Mouse (Mus musculus) forebrain, embryonic 11.5 days (tissue): ENCODE measurements around the gene Zfp148. TPM values are rescaled to one million over a fixed set of nuclear protein-coding genes. Genes with fewer than 3 reads are reported as not detected.
"Not testable (repeated sequence)": the region's sequence is repeated elsewhere in the genome, so short reads cannot be mapped to it uniquely, and the experiment has no call there.

Experiments used
- ATAC-seq: fragments of 200-750 bp; cut with Nextera tagmentation; replicated peaks from 2 replicates; pipeline ENCODE4 v1.8.0; 2017; ENCODE audit warnings: moderate TSS enrichment; ENCODE audit not compliant: low FRiP score
- DNase-seq: peaks from one replicate; pipeline ENCODE4 v3.0.0-alpha.2; 2017; ENCODE audit warnings: low spot score
- H3K27ac ChIP-seq: fragments of 300-500 bp; sonication (generic); 2 replicates; pipeline ENCODE4 v1.5.1; 2014; ENCODE audit warnings: low read depth, low read length
- H3K27me3 ChIP-seq: fragments of 300-500 bp; sonication (generic); 2 replicates; pipeline ENCODE4 v1.6.1; 2014; ENCODE audit warnings: mild to moderate bottlenecking, low read length, mixed read lengths; ENCODE audit not compliant: control insufficient read depth, insufficient read depth
- H3K36me3 ChIP-seq: fragments of 300-500 bp; sonication (generic); 2 replicates; pipeline ENCODE4 v1.6.1; 2014; ENCODE audit warnings: mild to moderate bottlenecking, low read length, moderate library complexity, mixed read lengths; ENCODE audit not compliant: control insufficient read depth, insufficient read depth
- H3K4me1 ChIP-seq: fragments of 300-500 bp; sonication (generic); replicated peaks from 2 replicates; pipeline ENCODE4 v1.6.1; 2014; ENCODE audit warnings: low read length, mixed read lengths; ENCODE audit not compliant: control insufficient read depth, insufficient read depth
- H3K4me2 ChIP-seq: fragments of 300-500 bp; sonication (generic); 2 replicates; pipeline ENCODE4 v1.6.1; 2014; ENCODE audit warnings: low read depth, mild to moderate bottlenecking, low read length, moderate library complexity, mixed read lengths; ENCODE audit not compliant: severe bottlenecking
- H3K4me3 ChIP-seq: fragments of 300-500 bp; sonication (generic); 2 replicates; pipeline ENCODE4 v1.5.1; 2014; ENCODE audit warnings: low read depth, low read length
- H3K9ac ChIP-seq: fragments of 300-500 bp; sonication (generic); 2 replicates; pipeline ENCODE4 v1.6.1; 2014; ENCODE audit warnings: low read length
- H3K9me3 ChIP-seq: fragments of 300-500 bp; sonication (generic); 2 replicates; pipeline ENCODE4 v1.6.1; 2016; ENCODE audit warnings: low read length, mixed read lengths; ENCODE audit not compliant: control insufficient read depth
- WGBS: fragments of 180-500 bp; shearing (Covaris S2); extraction: QIAGEN DNeasy Blood & Tissue Kit; methylation state at CpG from one replicate; pipeline ENCODE4 v1.1.7; 2014; 5-methylcytosine and 5-hydroxymethylcytosine counted together
- polyA plus RNA-seq: library from polyadenylated mRNA; unstranded; fragments of >200 nt; fragmentation: Nextera tagmentation; extraction: Ambion mirVana; gene quantifications from 2 replicates; pipeline ENCODE4 v1.2.1, GENCODE M21; 2014

The Zfp148 gene
- 52.7 and 54.1 TPM in 2 replicates for polyA plus RNA-seq

GRCm38 (mm10) chr16:33379944-33380881 lies at the start of gene Zfp148:
TSS of gene Zfp148 (plus strand) at chr16:33380836.
- Histone ChIP-seq H3K4me2 (peak within 1 kb of the TSS; percentile 91), H3K27ac (peak within 1 kb of the TSS; percentile 85), H3K9ac (peak within 1 kb of the TSS; percentile 90), H3K4me3 (peak within 1 kb of the TSS; percentile 96)
- not testable (repeated sequence) for H3K4me1 ChIP-seq, H3K9me3 ChIP-seq, H3K27me3 ChIP-seq, H3K36me3 ChIP-seq
- DNase-seq (peak; percentile 94), ATAC-seq (peak; percentile 90)
- 3% methylated on average over 50 of the region's 50 CpGs for WGBS

GRCm38 (mm10) chr16:33333015-33333414 lies 47.6 kb upstream of the Zfp148 start:
- no peak for DNase-seq
- Histone ChIP-seq H3K27ac (no peak overlapping the region), H3K4me1 (no peaks in the 10 kb centered on the region), H3K9me3 (no peaks in the 10 kb centered on the region; the same call in 1 of the 2 replicates), H3K4me2 (no peak overlapping the region), H3K4me3 (no peak overlapping the region), H3K27me3 (no peaks in the 10 kb centered on the region), H3K36me3 (no peaks in the 10 kb centered on the region), H3K9ac (no peak overlapping the region)
- no peak for ATAC-seq
- 88% methylated on average over 14 of the region's 14 CpGs for WGBS

DNA sequence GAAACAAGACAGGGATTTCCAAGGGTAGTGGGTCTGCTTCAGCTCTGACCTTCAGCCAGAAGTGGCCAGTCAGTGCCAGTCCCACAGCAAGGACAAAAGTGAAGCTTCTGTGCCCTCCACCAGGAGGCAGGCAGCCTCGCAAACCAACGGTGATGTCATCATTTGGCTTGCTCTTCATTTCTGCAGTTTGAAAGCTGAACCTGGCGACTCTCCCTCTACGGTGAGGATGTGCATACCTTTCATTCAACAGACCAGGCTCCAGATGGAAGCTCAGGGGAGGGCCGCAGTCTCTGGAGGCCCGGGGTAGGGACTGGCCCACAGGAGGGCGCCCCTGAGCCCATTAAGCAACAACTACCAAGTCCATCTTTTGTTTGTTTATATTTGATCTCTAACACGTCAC lies 43.5 kb upstream of the Zfp148 start:
- Histone ChIP-seq H3K36me3 (no peaks in the 10 kb centered on the region), H3K4me1 (no peaks in the 10 kb centered on the region), H3K4me3 (no peak overlapping the region), H3K27ac (no peak overlapping the region), H3K27me3 (no peaks in the 10 kb centered on the region), H3K4me2 (no peak overlapping the region), H3K9ac (no peak overlapping the region), H3K9me3 (no peaks in the 10 kb centered on the region)
- DNase-seq (peak; percentile 70), ATAC-seq (no peak)
- WGBS: 20% methylated on average over 8 of the region's 8 CpGs

GRCm38 (mm10) chr16:33337681-33338080 lies 43.0 kb upstream of the Zfp148 start:
- DNase-seq: peak; percentile 43
- WGBS: 86% methylated on average over 10 of the region's 10 CpGs
- H3K4me1 ChIP-seq: no peaks in the 10 kb centered on the region
- H3K4me2 ChIP-seq: no peak overlapping the region
- H3K9me3 ChIP-seq: no peaks in the 10 kb centered on the region
- no peaks in the 10 kb centered on the region for H3K36me3 ChIP-seq
- no peaks in the 10 kb centered on the region for H3K27me3 ChIP-seq
- no peak for ATAC-seq
- no peak overlapping the region for H3K4me3 ChIP-seq
- no peak overlapping the region for H3K9ac ChIP-seq
- no peak overlapping the region for H3K27ac ChIP-seq

DNA sequence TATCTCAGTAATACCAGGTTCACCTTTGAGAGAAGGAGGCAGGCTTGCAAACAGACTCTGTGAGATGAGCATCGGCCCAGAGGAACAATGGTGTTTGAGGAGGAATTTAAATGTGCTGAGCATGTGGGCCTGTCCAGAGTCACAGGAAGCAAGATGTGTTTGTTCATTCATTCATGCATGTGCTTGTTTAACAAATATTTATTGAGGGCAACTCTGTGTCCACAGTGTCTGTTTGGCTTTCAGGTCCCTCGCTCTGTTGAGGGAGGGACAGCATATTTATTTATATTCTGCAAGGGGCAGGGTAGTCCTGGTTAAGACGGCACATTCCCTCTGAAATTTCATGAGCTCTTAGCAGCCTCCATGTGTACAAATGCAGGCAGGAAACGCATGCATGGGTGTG lies 42.1 kb upstream of the Zfp148 start:
- Histone ChIP-seq H3K27me3 (no peaks in the 10 kb centered on the region), H3K36me3 (no peaks in the 10 kb centered on the region), H3K9me3 (no peaks in the 10 kb centered on the region), H3K4me2 (no peak overlapping the region), H3K4me3 (no peak overlapping the region), H3K27ac (no peak overlapping the region), H3K9ac (no peak overlapping the region), H3K4me1 (no peaks in the 10 kb centered on the region)
- DNase-seq: peak; percentile 44
- no peak for ATAC-seq
- 88% methylated on average over 4 of the region's 4 CpGs for WGBS

DNA sequence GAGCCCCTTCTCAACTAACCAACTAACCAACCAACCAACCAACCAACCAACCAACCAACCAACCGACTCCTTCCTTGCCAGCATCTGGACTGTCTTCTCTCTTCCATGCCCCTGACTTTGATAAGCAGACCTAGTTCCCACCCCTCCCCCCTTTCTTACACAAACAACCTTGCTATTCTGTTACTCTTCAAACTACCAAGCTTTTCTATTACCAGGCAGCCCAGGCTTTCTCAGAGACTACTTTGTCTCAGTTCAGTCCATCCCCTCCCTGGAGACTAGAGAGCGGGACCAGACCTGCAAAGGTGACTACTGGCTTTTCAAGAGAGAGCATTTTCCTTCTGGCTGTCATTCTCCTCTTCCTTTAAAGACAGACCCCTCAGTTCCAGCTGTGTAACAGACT lies 41.2 kb upstream of the Zfp148 start:
- Histone ChIP-seq H3K9ac (no peak overlapping the region), H3K27ac (no peak overlapping the region), H3K4me2 (no peak overlapping the region), H3K27me3 (no peaks in the 10 kb centered on the region), H3K4me1 (no peaks in the 10 kb centered on the region), H3K4me3 (no peak overlapping the region), H3K9me3 (no peaks in the 10 kb centered on the region), H3K36me3 (no peaks in the 10 kb centered on the region)
- ATAC-seq (no peak), DNase-seq (no peak)
- WGBS: 86% methylated on average over 2 of the region's 2 CpGs

DNA sequence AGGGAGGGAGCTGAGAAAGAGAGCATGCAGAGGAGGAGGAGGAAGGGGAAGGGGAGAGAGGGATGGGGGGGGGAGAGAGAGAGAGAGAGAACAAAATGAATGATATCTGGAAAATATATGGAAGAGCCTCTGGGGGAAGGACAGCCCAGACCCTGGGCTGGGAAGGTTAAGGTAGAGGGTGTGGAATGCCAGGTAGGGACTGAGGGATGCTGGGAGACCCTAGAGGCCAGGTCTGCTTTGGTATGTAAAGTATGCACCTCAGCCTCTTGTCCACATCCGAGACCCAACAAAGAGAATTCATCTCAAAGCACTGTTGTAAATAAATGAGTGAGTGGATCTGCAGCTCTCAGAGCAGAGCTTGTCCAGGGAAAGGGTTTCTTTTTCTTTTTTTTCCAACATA lies 38.3 kb upstream of the Zfp148 start:
- 29% methylated on average over 1 of the region's 1 CpGs for WGBS

DNA sequence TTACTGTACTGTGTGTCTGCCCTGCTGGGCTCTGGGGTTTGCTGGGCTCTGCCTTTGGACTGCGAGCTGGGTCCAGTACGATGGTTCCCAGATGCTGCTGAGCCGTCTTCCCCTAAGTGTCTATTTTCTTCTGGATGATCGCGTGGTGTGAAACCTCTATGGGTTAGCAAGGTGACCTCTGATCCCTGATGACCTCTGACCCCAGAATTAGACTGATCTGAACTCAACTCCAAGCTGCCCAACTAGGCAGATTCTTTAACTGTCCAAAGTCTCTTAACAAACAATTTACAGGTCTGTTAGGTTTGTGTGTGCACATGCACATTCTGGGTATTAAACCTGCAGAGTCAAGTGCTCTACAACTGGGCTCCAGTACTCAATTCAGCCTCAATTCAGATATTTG lies 37.5 kb upstream of the Zfp148 start:
- no peaks in the 10 kb centered on the region for H3K36me3 ChIP-seq
- no peak overlapping the region for H3K9ac ChIP-seq
- DNase-seq (no peak), ATAC-seq (no peak)
- no peaks in the 10 kb centered on the region for H3K27me3 ChIP-seq
- no peak overlapping the region for H3K27ac ChIP-seq
- no peaks in the 10 kb centered on the region for H3K4me1 ChIP-seq
- H3K4me3 ChIP-seq: no peak overlapping the region
- WGBS: 65% methylated on average over 5 of the region's 5 CpGs
- H3K9me3 ChIP-seq: no peaks in the 10 kb centered on the region
- H3K4me2 ChIP-seq: no peak overlapping the region

More for the DNA sequence above, 38.3 kb upstream of the Zfp148 start:
- Histone ChIP-seq H3K4me3 (no peak overlapping the region), H3K4me2 (no peak overlapping the region), H3K27me3 (no peaks in the 10 kb centered on the region), H3K36me3 (no peaks in the 10 kb centered on the region), H3K9me3 (no peaks in the 10 kb centered on the region), H3K4me1 (no peaks in the 10 kb centered on the region), H3K9ac (no peak overlapping the region), H3K27ac (no peak overlapping the region)
- peak; percentile 44 for DNase-seq
- no peak for ATAC-seq

GRCm38 (mm10) chr16:33343601-33344000 lies 37.0 kb upstream of the Zfp148 start:
- Histone ChIP-seq H3K9me3 (no peaks in the 10 kb centered on the region), H3K4me3 (no peak overlapping the region), H3K4me2 (no peak overlapping the region), H3K36me3 (no peaks in the 10 kb centered on the region), H3K4me1 (no peaks in the 10 kb centered on the region), H3K27ac (no peak overlapping the region), H3K9ac (no peak overlapping the region), H3K27me3 (no peaks in the 10 kb centered on the region)
- 97% methylated on average over 7 of the region's 7 CpGs for WGBS
- DNase-seq (peak; percentile 27), ATAC-seq (no peak)
